Mouse (Mus musculus) 416B (cell line): ENCODE data around the gene Arhgef17.

ENCODE experiments used
- DNase-seq: peaks from one replicate; pipeline ENCODE4 v3.0.0; 2011; ENCODE audit warnings: low read depth

Arhgef17 gene

GRCm38 (mm10) chr7:100941169-100941568 lies 9.3 kb upstream of the Arhgef17 start:
- DNase-seq: peak; percentile 33

GRCm38 (mm10) chr7:100938106-100938505 lies 6.2 kb upstream of the Arhgef17 start:
- no peak for DNase-seq

GRCm38 (mm10) chr7:100937481-100937880 lies 5.6 kb upstream of the Arhgef17 start:
- no peak for DNase-seq

- DNase-seq: no peak
Observed at GRCm38 (mm10) chr7:100933520-100933919, 1.6 kb upstream of the Arhgef17 start.

- DNase-seq: no peak
Observed at GRCm38 (mm10) chr7:100932481-100933007, 637 bp upstream of the Arhgef17 start.

GRCm38 (mm10) chr7:100931316-100931925 lies 486 bp downstream of the Arhgef17 start:
- no peak for DNase-seq

GRCm38 (mm10) chr7:100930619-100931315 lies 1.1 kb downstream of the Arhgef17 start:
- no peak for DNase-seq

GRCm38 (mm10) chr7:100929639-100930303 lies 2.1 kb downstream of the Arhgef17 start:
- DNase-seq: no peak

GRCm38 (mm10) chr7:100928456-100928855 lies 3.5 kb downstream of the Arhgef17 start:
- DNase-seq: no peak

- no peak for DNase-seq
Observed at GRCm38 (mm10) chr7:100927287-100928000, 4.5 kb downstream of the Arhgef17 start.

GRCm38 (mm10) chr7:100926311-100926923 lies 5.5 kb downstream of the Arhgef17 start:
- DNase-seq: no peak

GRCm38 (mm10) chr7:100924674-100925445 lies 7.0 kb downstream of the Arhgef17 start:
- no peak for DNase-seq

- no peak for DNase-seq
Observed at GRCm38 (mm10) chr7:100924200-100924599, 7.7 kb downstream of the Arhgef17 start.

GRCm38 (mm10) chr7:100922907-100923306 lies 9.0 kb downstream of the Arhgef17 start:
- no peak for DNase-seq

GRCm38 (mm10) chr7:100921289-100921688 lies 10.6 kb downstream of the Arhgef17 start:
- DNase-seq: no peak

- no peak for DNase-seq
Observed at GRCm38 (mm10) chr7:100919809-100920107, 12.1 kb downstream of the Arhgef17 start.

GRCm38 (mm10) chr7:100919006-100919808 lies 12.7 kb downstream of the Arhgef17 start:
- DNase-seq: no peak

- DNase-seq: no peak
Observed at GRCm38 (mm10) chr7:100918176-100918575, 13.7 kb downstream of the Arhgef17 start.

- no peak for DNase-seq
Observed at GRCm38 (mm10) chr7:100917751-100918150, 14.2 kb downstream of the Arhgef17 start.

- DNase-seq: no peak
Observed at GRCm38 (mm10) chr7:100916526-100916925, 15.4 kb downstream of the Arhgef17 start.
